Mouse (Mus musculus) neural tube, embryonic 14.5 days (tissue): Measurements from ENCODE around the gene Ccdc194. TPM values are rescaled to one million over a fixed set of nuclear protein-coding genes. Genes with fewer than 3 reads are reported as not detected.
A peak's percentile ranks its signal among the peaks of the same experiment; 100 is the strongest.

ENCODE experiments used
- ATAC-seq: fragments of 200-750 bp; cut with Nextera tagmentation; 2 replicates; pipeline ENCODE4 v1.8.0; 2017; ENCODE audit warnings: low read depth, mild to moderate bottlenecking, moderate TSS enrichment, moderate library complexity
- H3K27ac ChIP-seq: fragments of 300-500 bp; sonication (generic); 2 replicates; pipeline ENCODE4 v1.5.1; 2014; ENCODE audit warnings: low read depth, mild to moderate bottlenecking, control low read depth, low read length, moderate library complexity, mixed read lengths
- H3K27me3 ChIP-seq: fragments of 300-500 bp; sonication (generic); 2 replicates; pipeline ENCODE4 v1.6.1; 2014; ENCODE audit warnings: low read length; ENCODE audit not compliant: control insufficient read depth, insufficient read depth
- H3K36me3 ChIP-seq: fragments of 300-500 bp; sonication (generic); 2 replicates; pipeline ENCODE4 v1.6.1; 2014; ENCODE audit warnings: low read length, mixed read lengths; ENCODE audit not compliant: control insufficient read depth, insufficient read depth
- H3K4me1 ChIP-seq: fragments of 300-500 bp; sonication (generic); 2 replicates; pipeline ENCODE4 v1.6.1; 2014; ENCODE audit warnings: low read length; ENCODE audit not compliant: control insufficient read depth, insufficient read depth
- H3K4me2 ChIP-seq: fragments of 300-500 bp; sonication (generic); 2 replicates; pipeline ENCODE4 v1.6.1; 2014; ENCODE audit warnings: mild to moderate bottlenecking, low read depth, low read length, control low read depth
- H3K4me3 ChIP-seq: fragments of 300-500 bp; sonication (generic); 2 replicates; pipeline ENCODE4 v1.5.1; 2014; ENCODE audit warnings: low read depth, low read length, control low read depth, mixed read lengths
- H3K9ac ChIP-seq: fragments of 300-500 bp; sonication (generic); replicated peaks from 2 replicates; pipeline ENCODE4 v1.6.1; 2014; ENCODE audit warnings: low read depth, mild to moderate bottlenecking, control low read depth, low read length, mixed read lengths
- H3K9me3 ChIP-seq: fragments of 300-500 bp; sonication (generic); 2 replicates; pipeline ENCODE4 v1.6.1; 2016; ENCODE audit warnings: low read length; ENCODE audit not compliant: control insufficient read depth
- WGBS: fragments of 180-500 bp; shearing (Covaris S2); extraction: QIAGEN DNeasy Blood & Tissue Kit; methylation state at CpG from one replicate; pipeline ENCODE4 v1.1.7; 2014; 5-methylcytosine and 5-hydroxymethylcytosine counted together
- polyA plus RNA-seq: library from polyadenylated mRNA; unstranded; fragments of >200 nt; fragmentation: Nextera tagmentation; extraction: Ambion mirVana; gene quantifications from 2 replicates; pipeline ENCODE4 v1.2.1, GENCODE M21; 2014

Ccdc194 gene
- polyA plus RNA-seq, 1 experiment from 2014 or later = not detected

DNA sequence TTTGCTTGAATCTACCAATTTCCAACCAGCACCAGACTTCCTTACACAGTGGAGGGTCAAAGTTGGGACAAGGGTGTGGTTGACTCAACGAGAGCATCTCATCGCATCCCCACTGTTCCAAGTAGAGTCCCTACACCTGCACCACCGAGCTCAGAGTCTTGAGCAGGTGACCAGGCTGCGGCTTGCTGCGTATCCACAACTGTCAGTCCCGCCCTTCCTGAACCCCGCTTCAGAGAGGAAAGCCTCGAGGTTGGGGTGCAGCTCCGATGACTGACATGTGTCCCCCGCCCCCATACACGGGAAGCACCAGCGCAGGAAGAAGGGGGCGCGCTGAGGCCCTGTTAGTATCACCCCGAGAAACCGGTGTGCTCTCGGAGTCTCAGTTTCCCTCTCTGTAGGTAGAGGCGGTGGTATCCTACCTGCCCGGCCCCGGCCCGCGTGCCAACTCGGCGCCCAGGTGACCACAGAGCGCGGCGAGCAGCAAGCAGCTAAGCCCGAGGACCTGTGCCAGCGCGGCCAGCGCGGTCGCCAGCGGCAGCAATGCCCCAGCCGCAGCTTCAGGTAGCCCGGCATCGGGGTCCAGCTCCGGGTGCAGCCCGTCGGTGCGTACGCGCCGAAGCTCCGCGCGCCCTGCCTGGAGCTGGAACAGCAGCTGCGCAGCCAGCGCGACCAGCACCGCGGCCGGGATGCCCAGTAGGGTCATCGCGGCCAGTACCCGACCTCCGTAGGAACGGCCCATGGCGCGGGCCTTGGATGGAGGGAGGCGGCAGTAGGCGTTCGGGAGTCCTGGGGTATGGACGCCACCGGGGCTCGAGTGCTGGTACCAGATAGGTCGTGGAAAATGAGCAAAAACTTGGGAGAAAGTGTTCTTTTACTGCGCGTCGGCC lies 32.8 kb upstream of the Ccdc194 start, which contains the start of gene Tmem221:
Gene Tmem221, minus strand, starts transcription at position 801 of the 887 bp plus-strand sequence.
- H3K36me3 ChIP-seq = no peaks in the 10 kb centered on the region
- H3K9me3 ChIP-seq = no peaks in the 10 kb centered on the region
- H3K4me2 ChIP-seq = peak within 1 kb of the TSS; percentile 35; the same call in 1 of the 2 replicates
- peaks cover 60% of the 10 kb centered on the region for H3K27me3 ChIP-seq
- no peak for ATAC-seq
- H3K4me3 ChIP-seq = peak within 1 kb of the TSS; percentile 15; the same call in 1 of the 2 replicates
- no peak within 1 kb of the TSS for H3K27ac ChIP-seq
- peaks cover 5% of the 10 kb centered on the region; the same call in 1 of the 2 replicates for H3K4me1 ChIP-seq
- no peak within 1 kb of the TSS for H3K9ac ChIP-seq
- 5% methylated on average over 64 of the region's 70 CpGs for WGBS

DNA sequence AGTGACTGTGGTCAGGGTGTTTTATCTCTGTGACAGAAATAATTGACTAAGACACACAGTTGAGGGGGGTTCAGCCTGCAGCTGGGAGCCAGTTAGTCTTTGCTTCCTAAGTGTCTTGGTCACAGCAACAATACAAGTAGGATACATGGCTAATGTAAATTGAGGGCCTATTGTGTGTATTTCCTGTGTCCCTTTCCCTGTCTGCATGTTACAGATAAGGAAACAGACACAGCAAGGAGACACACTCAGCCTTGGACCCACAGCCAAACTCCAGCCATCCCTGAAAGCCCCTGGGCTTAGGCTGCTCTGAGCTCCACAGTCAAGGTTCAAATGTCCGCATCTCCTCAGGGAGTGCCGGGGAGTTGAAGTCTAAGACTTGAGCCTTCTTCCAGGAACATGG lies 29.1 kb upstream of the Ccdc194 start:
- 95% methylated on average over 2 of the region's 2 CpGs for WGBS
- Histone ChIP-seq H3K4me3 (no peak overlapping the region), H3K9me3 (no peaks in the 10 kb centered on the region), H3K27ac (no peak overlapping the region), H3K27me3 (peaks cover 31% of the 10 kb centered on the region), H3K4me2 (no peak overlapping the region), H3K36me3 (no peaks in the 10 kb centered on the region), H3K9ac (no peak overlapping the region), H3K4me1 (peaks cover 5% of the 10 kb centered on the region; the same call in 1 of the 2 replicates)
- ATAC-seq = no peak

DNA sequence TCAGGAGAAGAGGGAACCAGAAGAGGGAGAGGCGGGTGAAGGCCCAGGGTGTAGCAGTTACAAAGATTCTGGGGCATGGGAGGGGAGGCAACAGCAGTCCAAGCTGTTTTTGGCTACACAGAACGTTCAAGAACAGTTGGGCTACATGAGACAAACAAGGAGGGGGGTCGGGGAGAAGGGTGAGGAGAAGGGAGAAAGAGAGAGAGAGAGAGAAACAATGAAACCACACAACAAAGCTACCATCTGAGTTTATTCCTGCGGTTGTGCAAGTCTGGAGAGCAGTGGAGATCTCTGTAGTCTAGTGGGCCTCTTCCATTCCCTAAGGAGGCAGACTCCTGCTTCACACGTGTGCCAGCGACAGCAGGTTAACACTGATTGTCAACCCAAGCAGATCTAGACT lies 28.5 kb upstream of the Ccdc194 start:
- ATAC-seq = no peak
- Histone ChIP-seq H3K4me3 (no peak overlapping the region), H3K9me3 (no peaks in the 10 kb centered on the region), H3K4me2 (no peak overlapping the region), H3K36me3 (no peaks in the 10 kb centered on the region), H3K27ac (no peak overlapping the region), H3K27me3 (peaks cover 26% of the 10 kb centered on the region), H3K4me1 (peaks cover 5% of the 10 kb centered on the region; the same call in 1 of the 2 replicates), H3K9ac (no peak overlapping the region)
- 79% methylated on average over 6 of the region's 6 CpGs for WGBS

- H3K4me3 ChIP-seq = no peak overlapping the region
- H3K36me3 ChIP-seq = 0 out of 2 replicates have a peak, but pooled peaks cover 5% of the 10 kb centered on the region
- no peak overlapping the region for H3K4me2 ChIP-seq
- no peaks in the 10 kb centered on the region for H3K4me1 ChIP-seq
- peaks cover 15% of the 10 kb centered on the region for H3K27me3 ChIP-seq
- no peaks in the 10 kb centered on the region for H3K9me3 ChIP-seq
- no peak for ATAC-seq
- no peak overlapping the region for H3K9ac ChIP-seq
- WGBS = 80% methylated on average over 6 of the region's 6 CpGs
- no peak overlapping the region for H3K27ac ChIP-seq
Observed at GRCm38 (mm10) chr8:71552770-71553169, 27.3 kb upstream of the Ccdc194 start.

DNA sequence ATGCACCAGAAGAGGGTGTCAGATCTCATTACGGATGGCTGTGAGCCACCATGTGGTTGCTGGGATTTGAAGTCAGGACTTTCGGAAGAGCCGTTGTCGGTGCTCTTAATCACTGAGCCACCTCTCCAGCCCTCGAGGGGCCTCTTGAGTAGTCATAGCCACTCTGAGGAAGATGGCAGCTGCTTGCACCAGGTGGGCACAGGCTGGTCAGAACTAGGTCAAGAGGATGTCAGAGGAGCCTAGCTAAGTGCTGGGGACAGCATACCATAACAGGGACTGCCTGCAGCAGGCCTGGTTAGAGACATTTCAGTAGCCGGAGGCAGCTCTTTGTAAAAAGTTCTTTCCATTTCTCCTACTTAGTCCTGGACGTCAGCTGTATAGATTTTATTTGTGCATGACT lies 25.2 kb upstream of the Ccdc194 start:
- Histone ChIP-seq H3K36me3 (peaks cover 7% of the 10 kb centered on the region; the same call in 1 of the 2 replicates), H3K4me2 (no peak overlapping the region), H3K27me3 (no peaks in the 10 kb centered on the region), H3K4me3 (no peak overlapping the region), H3K4me1 (no peaks in the 10 kb centered on the region), H3K27ac (no peak overlapping the region), H3K9ac (no peak overlapping the region), H3K9me3 (no peaks in the 10 kb centered on the region)
- WGBS = 67% methylated on average over 7 of the region's 7 CpGs
- ATAC-seq = no peak

DNA sequence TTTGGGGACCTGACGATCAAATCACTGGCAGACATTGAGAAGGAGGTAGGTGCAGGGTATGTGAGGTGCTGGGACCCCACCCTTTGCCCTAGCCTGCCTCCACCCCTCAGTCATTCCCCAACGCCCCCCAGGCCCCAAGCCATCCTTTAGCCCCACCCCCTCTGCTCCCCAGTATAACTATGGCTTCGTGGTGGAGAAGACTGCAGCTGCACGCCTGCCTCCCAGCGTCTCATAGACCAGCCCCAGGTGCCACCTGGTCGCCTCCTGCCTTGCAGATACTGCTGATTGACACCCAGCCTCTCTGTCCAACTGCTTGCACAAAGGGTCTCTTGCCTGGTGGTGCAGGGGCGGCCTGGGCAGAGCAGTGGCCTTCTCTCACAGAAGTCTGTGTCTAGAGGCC lies 22.1 kb upstream of the Ccdc194 start:
- H3K4me1 ChIP-seq = peaks cover 4% of the 10 kb centered on the region; the same call in 1 of the 2 replicates
- no peaks in the 10 kb centered on the region for H3K27me3 ChIP-seq
- no peaks in the 10 kb centered on the region for H3K9me3 ChIP-seq
- no peak for ATAC-seq
- peaks cover 14% of the 10 kb centered on the region; the same call in 1 of the 2 replicates for H3K36me3 ChIP-seq
- no peak overlapping the region for H3K4me2 ChIP-seq
- no peak overlapping the region for H3K27ac ChIP-seq
- H3K9ac ChIP-seq = no peak overlapping the region
- no peak overlapping the region for H3K4me3 ChIP-seq
- WGBS = 86% methylated on average over 7 of the region's 7 CpGs

- H3K27ac ChIP-seq = no peak overlapping the region
- H3K9me3 ChIP-seq = no peaks in the 10 kb centered on the region
- no peak for ATAC-seq
- H3K36me3 ChIP-seq = peaks cover 14% of the 10 kb centered on the region; the same call in 1 of the 2 replicates
- WGBS = 93% methylated on average over 11 of the region's 11 CpGs
- no peaks in the 10 kb centered on the region for H3K27me3 ChIP-seq
- H3K9ac ChIP-seq = no peak overlapping the region
- H3K4me2 ChIP-seq = no peak overlapping the region
- peaks cover 4% of the 10 kb centered on the region; the same call in 1 of the 2 replicates for H3K4me1 ChIP-seq
- no peak overlapping the region for H3K4me3 ChIP-seq
Observed at GRCm38 (mm10) chr8:71545053-71545452, 19.5 kb upstream of the Ccdc194 start.

GRCm38 (mm10) chr8:71543755-71544154 lies 18.2 kb upstream of the Ccdc194 start:
- no peak overlapping the region for H3K9ac ChIP-seq
- H3K9me3 ChIP-seq = no peaks in the 10 kb centered on the region
- H3K36me3 ChIP-seq = peaks cover 13% of the 10 kb centered on the region; the same call in 1 of the 2 replicates
- no peak for ATAC-seq
- peaks cover 4% of the 10 kb centered on the region; the same call in 1 of the 2 replicates for H3K4me1 ChIP-seq
- H3K27me3 ChIP-seq = no peaks in the 10 kb centered on the region
- WGBS = 85% methylated on average over 9 of the region's 9 CpGs
- H3K27ac ChIP-seq = no peak overlapping the region
- peak overlapping the region; percentile 57 for H3K4me3 ChIP-seq
- H3K4me2 ChIP-seq = peak overlapping the region; percentile 91
